Mouse (Mus musculus): Measurements from ENCODE around the gene Crmp1.

Gene Crmp1

DNA sequence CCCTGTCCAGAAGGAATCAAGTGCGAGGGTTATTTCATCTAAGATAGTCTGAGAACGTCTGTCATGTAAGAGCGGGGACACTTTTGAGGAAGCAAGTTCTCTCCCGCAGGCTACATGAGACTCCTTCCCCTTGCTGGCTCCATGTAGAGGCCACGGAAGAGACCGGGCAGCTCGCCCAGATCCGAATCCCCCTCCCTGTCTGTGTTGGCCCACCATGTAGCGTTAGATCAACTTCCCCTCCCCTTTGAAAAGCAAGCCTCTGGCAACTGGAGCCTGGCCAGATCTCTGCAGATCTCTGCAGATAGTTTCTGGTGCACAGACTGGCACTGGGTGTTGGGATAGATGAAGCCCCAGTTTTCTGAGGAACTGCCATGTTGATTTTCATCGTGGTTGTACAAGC lies 55.0 kb downstream of the Crmp1 start:
- in situ Hi-C loops (cut with MboI) = no loop called here

DNA sequence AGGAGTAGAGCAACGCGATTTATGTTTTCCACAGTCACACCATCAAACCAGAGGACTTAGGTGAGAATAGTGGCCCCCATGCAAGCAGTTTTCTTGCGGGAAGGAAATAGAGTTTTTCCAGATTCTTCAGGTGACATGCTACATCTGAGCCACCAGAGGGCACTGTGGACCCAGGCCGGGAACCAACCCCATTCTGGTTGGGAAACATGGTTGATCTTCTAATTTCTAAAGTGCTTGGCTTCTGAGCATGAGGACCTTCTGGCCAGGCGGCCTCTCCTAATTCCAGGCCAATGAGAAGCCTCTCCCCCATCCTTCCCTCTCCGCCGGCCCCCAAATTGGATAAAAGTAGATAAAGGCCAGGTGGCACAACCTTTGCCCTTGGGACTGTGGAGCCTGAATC lies 56.6 kb downstream of the Crmp1 start:
- in situ Hi-C loops (cut with MboI) = no loop called here

GRCm38 (mm10) chr5:37310026-37310425 lies 68.3 kb downstream of the Crmp1 start:
- in situ Hi-C loops (cut with MboI) = no loop called here

- in situ Hi-C loops (cut with MboI) = no loop called here
These were observed 71.4 kb downstream of the Crmp1 start for GRCm38 (mm10) chr5:37312980-37313722.

- in situ Hi-C loops (cut with MboI) = no loop called here
These were observed 77.0 kb downstream of the Crmp1 start for GRCm38 (mm10) chr5:37318715-37319114.

DNA sequence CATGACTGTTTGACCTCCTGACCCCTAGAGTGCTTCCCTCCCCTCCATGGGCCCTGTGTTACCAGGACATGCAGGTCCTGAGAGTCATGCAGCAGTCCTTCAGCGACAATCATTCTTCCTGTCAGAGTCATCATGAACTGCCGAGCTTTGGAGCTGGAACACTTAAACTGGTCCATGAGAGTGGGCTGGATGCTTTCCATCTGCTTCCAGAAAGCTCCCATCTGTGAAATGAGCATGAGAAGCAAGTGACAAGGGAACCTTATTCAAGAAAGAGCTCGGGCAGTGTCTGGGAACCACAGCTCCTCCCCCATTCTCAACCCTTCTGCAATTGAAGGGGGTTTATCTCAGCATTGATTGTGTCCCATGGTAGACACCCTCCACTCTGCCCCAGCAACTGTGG lies 78.4 kb downstream of the Crmp1 start:
- in situ Hi-C loops (cut with MboI) = no loop called here

GRCm38 (mm10) chr5:37320761-37321160 lies 79.0 kb downstream of the Crmp1 start:
- in situ Hi-C loops (cut with MboI) = no loop called here

DNA sequence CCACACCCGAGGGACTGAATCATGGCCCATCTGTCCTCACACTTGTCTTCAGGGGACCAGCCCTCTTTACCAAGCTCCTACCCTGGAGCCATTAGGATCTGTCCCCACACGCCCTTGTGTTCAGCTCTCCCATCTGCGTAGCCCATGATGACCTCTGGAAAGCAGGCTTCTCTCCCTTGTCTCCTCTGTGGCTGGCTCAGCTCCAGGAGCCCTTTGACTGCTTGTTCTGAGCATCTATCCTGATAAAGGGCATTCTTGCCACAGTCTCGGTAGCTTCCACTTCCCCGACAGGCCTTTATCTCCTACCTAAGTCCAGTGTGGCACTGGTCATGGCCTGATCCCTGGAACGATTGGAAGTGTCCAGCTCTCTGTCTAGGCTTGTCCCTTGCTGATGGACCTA lies 84.9 kb downstream of the Crmp1 start:
- in situ Hi-C loops (cut with MboI) = no loop called here

- in situ Hi-C loops (cut with MboI) = no loop called here
These were observed 88.9 kb downstream of the Crmp1 start for GRCm38 (mm10) chr5:37330449-37331132.

- in situ Hi-C loops (cut with MboI) = no loop called here
These were observed 89.4 kb downstream of the Crmp1 start for GRCm38 (mm10) chr5:37331133-37331505.

DNA sequence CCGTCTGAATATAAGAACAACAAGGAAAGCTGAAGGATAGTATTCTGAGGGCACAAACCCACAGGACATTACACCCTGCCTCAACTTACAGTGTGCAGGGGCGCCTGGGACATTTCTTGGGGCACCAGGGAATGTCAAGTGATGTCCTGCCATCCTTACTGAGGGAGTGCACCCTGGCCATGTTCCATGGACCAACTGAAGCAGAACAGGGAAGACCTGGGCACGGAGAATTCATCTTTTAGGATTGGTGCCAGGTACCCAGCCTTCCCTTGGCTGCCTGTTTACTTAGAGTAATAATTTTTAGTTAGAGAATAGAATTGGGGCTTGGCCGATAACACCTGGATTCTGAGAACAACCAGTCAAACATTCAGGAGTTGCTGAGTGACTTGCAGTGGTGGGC lies 90.3 kb downstream of the Crmp1 start:
- in situ Hi-C loops (cut with MboI) = no loop called here

- in situ Hi-C loops (cut with MboI) = no loop called here
These were observed 93.3 kb downstream of the Crmp1 start for GRCm38 (mm10) chr5:37335061-37335460.

DNA sequence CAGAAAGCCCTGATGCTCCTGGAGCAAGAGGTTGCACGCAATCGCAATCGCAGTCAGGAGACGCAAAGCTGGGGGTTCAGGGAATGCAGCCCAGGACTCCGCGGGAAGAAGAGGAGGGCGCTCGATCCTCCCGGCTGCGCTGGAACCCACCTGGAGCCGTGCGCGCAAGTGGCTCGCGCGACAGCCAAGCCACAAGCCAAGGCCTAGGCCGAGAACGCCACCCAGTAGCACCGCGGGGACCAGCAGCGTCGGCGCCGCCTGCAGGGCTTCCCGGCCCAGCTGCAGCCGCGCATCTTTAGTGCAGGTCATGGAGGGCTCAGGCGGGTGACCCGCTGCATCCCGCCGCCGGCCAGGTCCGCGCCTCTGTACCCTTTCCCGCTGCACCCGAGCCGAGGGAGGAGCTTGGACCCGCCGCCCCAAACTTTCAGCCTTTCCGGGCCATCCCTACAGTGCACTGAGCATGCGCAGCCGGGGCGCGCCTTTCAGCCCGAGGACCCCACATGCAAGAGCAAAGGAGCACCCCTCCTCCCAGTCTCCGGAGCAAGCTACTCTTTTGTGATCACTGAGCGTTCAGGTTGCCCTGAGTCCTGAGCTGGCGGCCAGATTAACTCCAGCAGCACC lies 94.9 kb downstream of the Crmp1 start, which contains the start of gene Evc:
TSS of gene Evc (minus strand) at position 410 of the 621 bp plus-strand sequence.
- in situ Hi-C loops (cut with MboI) = no loop called here

GRCm38 (mm10) chr5:37337696-37338095 lies 96.0 kb downstream of the Crmp1 start:
- in situ Hi-C loops (cut with MboI) = no loop called here

DNA sequence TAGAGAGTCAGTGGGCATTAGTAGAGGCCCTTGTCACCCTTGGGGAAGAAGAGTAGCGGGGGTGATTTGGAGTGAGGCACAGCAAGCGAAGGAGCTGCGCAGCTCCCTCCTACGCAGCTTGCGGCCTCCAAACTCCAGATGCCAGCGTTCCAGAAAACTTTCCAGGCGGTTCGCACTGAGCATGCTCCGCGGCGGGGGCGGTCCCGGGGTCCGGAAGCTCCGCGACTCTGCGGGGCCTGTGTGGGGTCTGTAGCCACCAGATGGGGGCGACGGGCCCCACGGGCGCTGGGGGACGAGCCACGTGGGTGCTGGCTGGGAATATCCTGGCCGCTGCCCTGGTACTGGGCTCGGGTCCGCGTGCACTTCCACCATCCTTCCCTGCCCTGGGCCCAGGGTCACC lies 96.5 kb downstream of the Crmp1 start, which contains the start of gene Evc2:
TSS of gene Evc2 (plus strand) at position 212 of the 400 bp plus-strand sequence.
- in situ Hi-C loops (cut with MboI) = no loop called here

All from mature B cell (primary cell).